Mouse (Mus musculus) kidney, embryonic 16.5 days (tissue): ENCODE data around the gene Acad9. TPM values are rescaled to one million over a fixed set of nuclear protein-coding genes. Genes with fewer than 3 reads are reported as not detected.
"Not testable (repeated sequence)": the region's sequence is repeated elsewhere in the genome, so short reads cannot be mapped to it uniquely, and the experiment has no call there.

Source experiments
- ATAC-seq: fragments of 200-750 bp; cut with Nextera tagmentation; 2 replicates; pipeline ENCODE4 v1.8.0; 2017; ENCODE audit warnings: moderate TSS enrichment; ENCODE audit not compliant: low FRiP score, low TSS enrichment
- H3K27ac ChIP-seq: fragments of 300-500 bp; sonication (generic); 2 replicates; pipeline ENCODE4 v1.5.1; 2014; ENCODE audit warnings: low read length
- H3K27me3 ChIP-seq: fragments of 300-500 bp; sonication (generic); 2 replicates; pipeline ENCODE4 v1.6.1; 2014; ENCODE audit warnings: low read length, control low read depth, mixed read lengths; ENCODE audit not compliant: insufficient read depth
- H3K36me3 ChIP-seq: fragments of 300-500 bp; sonication (generic); 2 replicates; pipeline ENCODE4 v1.6.1; 2014; ENCODE audit warnings: low read length, control low read depth, mixed read lengths; ENCODE audit not compliant: insufficient read depth
- H3K4me1 ChIP-seq: fragments of 300-500 bp; sonication (generic); 2 replicates; pipeline ENCODE4 v1.6.1; 2014; ENCODE audit warnings: low read length, control low read depth, mixed read lengths; ENCODE audit not compliant: insufficient read depth
- H3K4me2 ChIP-seq: fragments of 300-500 bp; sonication (generic); replicated peaks from 2 replicates; pipeline ENCODE4 v1.6.1; 2014; ENCODE audit warnings: low read depth, low read length
- H3K4me3 ChIP-seq: fragments of 300-500 bp; sonication (generic); 2 replicates; pipeline ENCODE4 v1.5.1; 2014; ENCODE audit warnings: mild to moderate bottlenecking, low read length
- H3K9ac ChIP-seq: fragments of 300-500 bp; sonication (generic); replicated peaks from 2 replicates; pipeline ENCODE4 v1.6.1; 2014; ENCODE audit warnings: low read length
- H3K9me3 ChIP-seq: fragments of 300-500 bp; sonication (generic); 2 replicates; pipeline ENCODE4 v1.6.1; 2016; ENCODE audit warnings: low read length, control low read depth
- WGBS: fragments of 180-500 bp; shearing (Covaris S2); extraction: QIAGEN DNeasy Blood & Tissue Kit; methylation state at CpG from one replicate; pipeline ENCODE4 v1.1.7; 2014; 5-methylcytosine and 5-hydroxymethylcytosine counted together
- polyA plus RNA-seq: library from polyadenylated mRNA; unstranded; fragments of >200 nt; fragmentation: Nextera tagmentation; extraction: Ambion mirVana; gene quantifications from 2 replicates; pipeline ENCODE4 v1.2.1, GENCODE M21; 2015

Gene Acad9
- polyA plus RNA-seq, 1 experiment from 2014 or later = 88.1 TPM

DNA sequence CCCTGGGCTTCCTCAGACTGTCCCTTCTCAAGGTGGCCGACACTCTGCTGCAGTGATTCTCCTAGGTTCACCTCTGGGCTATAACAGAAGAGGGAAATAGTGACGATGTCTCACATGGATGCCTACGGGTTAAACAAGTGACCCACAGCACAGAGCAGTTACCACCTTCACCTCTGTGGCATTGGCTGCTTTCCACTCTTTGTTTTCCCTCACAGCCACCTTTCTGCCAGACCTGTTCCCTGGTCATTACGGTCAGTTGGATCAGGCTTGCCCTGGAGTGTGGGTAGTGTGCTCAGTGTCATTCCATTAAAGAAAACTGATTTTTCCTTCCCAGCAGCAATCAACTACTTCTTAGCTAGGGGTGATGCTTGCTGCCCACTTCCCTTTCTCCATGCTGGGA is 17.1 kb downstream of the Acad9 start:
- WGBS = 95% methylated on average over 4 of the region's 4 CpGs
- Histone ChIP-seq H3K9ac (no peak overlapping the region), H3K27ac (no peak overlapping the region), H3K27me3 (no peaks in the 10 kb centered on the region), H3K4me2 (no peak overlapping the region), H3K9me3 (no peaks in the 10 kb centered on the region), H3K4me1 (no peaks in the 10 kb centered on the region), H3K36me3 (peaks cover 84% of the 10 kb centered on the region), H3K4me3 (no peak overlapping the region)
- no peak for ATAC-seq

DNA sequence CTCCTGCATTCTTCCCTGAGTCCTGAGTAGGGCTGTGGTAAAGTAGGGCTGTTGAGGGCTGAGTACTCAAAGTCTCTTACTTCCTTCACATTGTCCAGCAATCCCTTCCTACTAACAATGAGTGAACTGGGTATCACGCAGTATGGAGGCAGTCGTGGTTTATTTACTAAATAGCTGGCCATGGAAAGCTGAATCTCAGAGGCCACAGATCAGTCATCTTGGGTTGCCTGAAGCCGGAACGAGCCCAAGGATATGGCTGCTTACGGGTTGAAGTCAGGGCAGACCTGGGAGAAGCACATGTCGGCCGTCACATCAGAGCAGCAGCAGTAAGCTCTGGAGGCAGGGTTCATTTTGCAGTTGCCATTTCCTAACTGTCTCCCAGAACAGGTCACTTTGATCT is 17.6 kb downstream of the Acad9 start:
- Histone ChIP-seq H3K4me3 (no peak overlapping the region), H3K4me1 (no peaks in the 10 kb centered on the region), H3K27ac (no peak overlapping the region), H3K4me2 (no peak overlapping the region), H3K36me3 (peaks cover 86% of the 10 kb centered on the region), H3K9ac (no peak overlapping the region), H3K27me3 (no peaks in the 10 kb centered on the region), H3K9me3 (no peaks in the 10 kb centered on the region)
- ATAC-seq = no peak
- WGBS = 95% methylated on average over 7 of the region's 7 CpGs

DNA sequence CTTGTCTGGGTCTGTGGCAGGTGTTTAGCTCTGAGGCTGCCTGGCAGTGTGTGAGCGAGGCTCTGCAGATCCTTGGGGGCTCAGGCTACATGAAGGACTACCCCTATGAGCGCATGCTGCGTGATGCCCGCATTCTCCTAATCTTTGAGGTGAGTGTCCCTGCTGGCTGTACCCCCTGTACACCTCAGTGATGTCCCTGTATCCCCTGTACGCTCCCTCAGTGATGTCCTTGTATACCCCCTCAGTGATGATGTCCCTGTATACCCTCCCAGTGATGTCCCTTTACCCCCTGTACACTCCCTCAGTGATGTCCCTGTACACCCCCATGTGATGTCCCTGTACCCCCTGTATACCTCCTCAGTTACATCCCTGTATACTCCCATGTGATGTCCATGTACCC is 19.6 kb downstream of the Acad9 start:
- 95% methylated on average over 5 of the region's 5 CpGs for WGBS
- no peak overlapping the region for H3K9ac ChIP-seq
- ATAC-seq = no peak

DNA sequence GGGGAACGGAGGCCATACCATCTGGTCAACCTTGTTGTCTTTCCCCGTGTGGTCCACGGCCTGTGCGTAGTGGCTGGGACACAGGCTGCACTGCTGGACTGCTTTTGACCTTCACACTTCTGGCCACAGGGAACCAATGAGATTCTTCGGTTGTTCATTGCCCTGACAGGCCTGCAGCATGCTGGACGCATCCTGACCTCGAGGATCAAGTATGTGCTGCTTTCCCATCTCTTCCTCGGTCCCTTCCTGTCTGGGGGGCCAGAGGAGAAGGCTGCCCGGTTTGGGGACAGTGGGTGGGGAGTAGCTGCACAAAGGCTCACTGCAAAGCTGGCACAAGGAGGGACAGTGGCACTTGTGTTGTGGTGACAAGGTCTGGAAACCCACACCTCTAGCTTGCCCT is 21.8 kb downstream of the Acad9 start:
- no peak for ATAC-seq
- no peaks in the 10 kb centered on the region for H3K9me3 ChIP-seq
- no peak overlapping the region for H3K4me2 ChIP-seq
- no peaks in the 10 kb centered on the region for H3K4me1 ChIP-seq
- H3K4me3 ChIP-seq = no peak overlapping the region
- no peak overlapping the region for H3K27ac ChIP-seq
- H3K36me3 ChIP-seq = peaks cover 77% of the 10 kb centered on the region
- no peak overlapping the region for H3K9ac ChIP-seq
- WGBS = 90% methylated on average over 9 of the region's 9 CpGs
- H3K27me3 ChIP-seq = no peaks in the 10 kb centered on the region

More for the DNA sequence above, 19.6 kb downstream of the Acad9 start:
- Histone ChIP-seq H3K4me3 (no peak overlapping the region), H3K27ac (no peak overlapping the region), H3K9me3 (no peaks in the 10 kb centered on the region), H3K4me1 (no peaks in the 10 kb centered on the region), H3K4me2 (no peak overlapping the region), H3K36me3 (peaks cover 89% of the 10 kb centered on the region), H3K27me3 (no peaks in the 10 kb centered on the region)

DNA sequence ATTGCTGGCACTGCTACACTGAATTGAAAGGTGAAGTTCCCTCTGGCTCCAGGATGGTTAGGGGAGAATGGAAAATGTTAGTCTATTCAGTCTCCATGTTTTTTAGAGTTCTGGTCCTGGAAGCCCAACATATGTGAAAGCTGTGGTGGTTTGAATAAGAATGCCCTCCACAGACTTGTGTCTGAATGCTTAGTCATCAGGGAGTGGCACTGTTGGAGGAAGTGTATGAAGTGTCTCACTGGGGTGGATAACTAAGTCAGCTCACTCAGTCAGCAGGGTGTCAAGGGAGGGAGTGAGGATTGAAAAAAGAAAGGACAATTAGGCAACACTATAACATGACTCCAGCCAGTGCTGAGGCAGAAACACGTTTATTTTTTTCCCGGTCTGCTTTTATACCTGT is 29.6 kb downstream of the Acad9 start:
- Histone ChIP-seq H3K9ac (no peak overlapping the region), H3K36me3 (peaks cover 12% of the 10 kb centered on the region), H3K9me3 (0 out of 2 replicates have a peak, but pooled peaks cover 4% of the 10 kb centered on the region), H3K27me3 (no peaks in the 10 kb centered on the region), H3K4me1 (no peaks in the 10 kb centered on the region), H3K4me2 (no peak overlapping the region), H3K27ac (no peak overlapping the region), H3K4me3 (no peak overlapping the region)
- WGBS = 85% methylated on average over 2 of the region's 2 CpGs
- no peak for ATAC-seq

DNA sequence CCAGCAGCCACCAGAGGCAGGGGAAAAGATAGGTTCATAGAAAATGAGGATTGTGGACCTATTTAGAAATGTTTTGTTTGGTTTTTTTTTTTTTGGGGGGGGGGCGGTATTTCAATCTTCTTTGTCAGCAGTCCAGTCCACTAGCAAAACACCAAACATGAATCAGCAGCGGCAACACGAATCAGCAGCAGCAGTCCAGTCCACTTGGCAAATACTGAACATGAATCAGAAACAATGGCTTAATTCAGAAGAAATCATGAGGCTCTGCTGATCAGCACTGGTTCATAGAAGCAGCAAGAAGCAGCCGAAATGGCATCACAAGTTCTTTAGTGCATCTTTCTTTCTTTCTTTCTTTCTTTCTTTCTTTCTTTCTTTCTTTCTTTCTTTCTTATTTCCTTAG is 50.3 kb downstream of the Acad9 start:
- no peak overlapping the region for H3K4me3 ChIP-seq
- H3K36me3 ChIP-seq = no peaks in the 10 kb centered on the region
- H3K4me1 ChIP-seq = no peaks in the 10 kb centered on the region
- no peak for ATAC-seq
- no peak overlapping the region for H3K27ac ChIP-seq
- H3K4me2 ChIP-seq = no peak overlapping the region
- 75% methylated on average over 4 of the region's 4 CpGs for WGBS
- H3K9ac ChIP-seq = no peak overlapping the region
- H3K9me3 ChIP-seq = no peaks in the 10 kb centered on the region
- H3K27me3 ChIP-seq = no peaks in the 10 kb centered on the region

DNA sequence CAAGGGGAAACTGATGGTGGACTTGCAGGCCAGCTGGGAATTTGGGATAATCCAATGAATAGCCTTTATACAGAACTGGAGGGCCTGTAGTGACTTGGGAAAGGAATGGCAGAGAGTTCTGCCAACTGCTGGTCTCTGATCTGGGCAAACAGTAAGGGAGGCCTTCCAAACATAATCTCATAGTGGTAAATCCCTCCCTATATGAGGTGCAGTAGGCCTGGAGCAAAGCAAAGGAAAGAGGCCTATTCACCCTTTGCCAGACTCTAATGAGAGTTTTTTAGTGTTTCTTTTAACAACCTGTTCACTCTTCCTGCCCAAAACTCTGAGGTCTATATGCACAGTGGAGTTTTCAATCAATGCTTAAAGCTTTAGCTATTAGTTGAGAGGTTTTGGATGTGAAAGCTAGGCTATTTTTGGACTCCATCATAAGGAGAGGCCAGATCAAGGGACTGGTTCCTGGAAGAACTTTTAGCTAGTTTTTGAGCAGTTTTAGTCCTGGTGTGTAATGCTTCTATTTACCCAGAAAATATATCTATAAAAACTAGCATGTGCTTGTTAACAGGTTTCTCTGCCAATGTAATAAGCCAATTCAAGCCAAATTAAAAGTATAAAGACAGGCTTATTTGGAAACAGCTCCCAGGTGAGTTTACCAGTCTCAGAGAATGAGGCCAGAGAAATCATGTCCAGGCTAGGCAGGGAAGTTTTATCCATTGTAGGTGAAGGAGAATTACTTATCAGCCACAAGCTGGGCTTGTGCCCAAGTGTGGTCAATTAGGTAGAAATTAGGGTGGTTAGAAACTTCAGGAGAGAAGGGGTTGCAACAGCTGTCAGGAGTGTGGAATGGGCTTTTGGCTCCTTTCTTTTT is 54.1 kb downstream of the Acad9 start:
- no peak overlapping the region for H3K27ac ChIP-seq
- H3K36me3 ChIP-seq = no peaks in the 10 kb centered on the region
- H3K9me3 ChIP-seq = peaks cover 9% of the 10 kb centered on the region; the same call in 1 of the 2 replicates
- no peaks in the 10 kb centered on the region for H3K27me3 ChIP-seq
- H3K4me2 ChIP-seq = no peak overlapping the region
- no peak for ATAC-seq
- no peak overlapping the region for H3K9ac ChIP-seq
- no peak overlapping the region for H3K4me3 ChIP-seq
- H3K4me1 ChIP-seq = no peaks in the 10 kb centered on the region

DNA sequence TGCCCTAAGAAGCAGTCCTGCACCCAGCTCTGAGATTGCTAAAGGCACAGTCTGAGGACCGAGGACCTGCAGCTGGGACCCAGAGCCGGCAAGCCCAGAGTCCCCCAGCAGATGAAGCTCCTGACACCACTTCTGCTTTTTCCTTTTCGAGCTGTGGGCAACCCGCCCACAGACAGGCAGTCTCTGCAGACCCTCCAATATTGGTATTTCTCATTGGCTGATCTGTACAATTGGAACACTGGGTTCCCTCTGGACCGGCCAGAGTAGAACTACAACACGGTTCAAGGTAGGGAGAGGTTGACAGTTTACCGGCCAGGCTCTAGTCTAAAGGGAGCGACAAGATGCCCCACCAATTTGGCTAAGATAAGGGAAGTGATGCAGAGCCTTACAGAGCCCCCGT is 60.4 kb downstream of the Acad9 start:
- 88% methylated on average over 9 of the region's 9 CpGs for WGBS
- not testable (repeated sequence) for H3K9ac ChIP-seq, H3K4me1 ChIP-seq, H3K4me2 ChIP-seq, H3K36me3 ChIP-seq, H3K27ac ChIP-seq, H3K9me3 ChIP-seq, H3K4me3 ChIP-seq, ATAC-seq, H3K27me3 ChIP-seq

DNA sequence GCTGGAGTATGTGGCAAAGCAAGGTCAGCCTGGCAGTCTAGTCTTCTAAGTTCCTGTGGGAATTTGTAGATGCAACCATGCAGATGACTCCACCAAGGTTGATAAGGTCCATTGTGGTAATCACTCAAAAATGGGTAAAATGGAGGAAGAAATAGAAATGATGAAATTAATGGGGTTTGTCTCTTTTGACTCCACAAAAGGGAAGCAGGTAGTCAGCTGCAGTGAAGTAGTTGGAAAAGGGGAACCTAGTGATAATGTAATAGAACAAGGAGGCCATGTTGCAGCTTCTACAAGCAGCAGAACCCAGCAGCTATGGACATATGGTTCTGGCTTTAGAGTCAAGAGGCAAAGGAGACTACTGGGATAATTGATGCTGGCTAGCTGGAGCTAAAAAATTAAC is 70.4 kb downstream of the Acad9 start:
- H3K4me3 ChIP-seq = no peak overlapping the region
- H3K9me3 ChIP-seq = no peaks in the 10 kb centered on the region

DNA sequence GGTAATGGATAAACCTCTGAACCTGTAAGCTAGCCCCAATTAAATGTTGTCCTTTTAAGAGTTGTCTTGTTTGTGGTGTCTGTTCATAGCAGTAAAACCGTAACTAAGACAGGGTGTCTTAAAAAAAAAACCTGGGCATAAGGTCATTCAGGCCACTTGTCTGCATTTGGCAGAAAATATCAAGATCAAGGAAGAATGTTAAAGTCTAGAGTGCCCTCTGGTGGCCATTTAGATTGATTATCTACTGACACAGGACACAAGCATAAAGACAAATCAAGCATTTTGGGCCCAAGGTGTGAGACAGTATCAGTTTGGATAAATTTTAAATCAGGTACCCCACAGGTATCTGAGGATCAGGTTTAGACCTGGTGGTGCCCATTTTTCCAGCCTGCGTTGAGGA is 71.8 kb downstream of the Acad9 start:
- WGBS = 39% methylated on average over 2 of the region's 2 CpGs
- no peak overlapping the region for H3K4me2 ChIP-seq
- H3K9me3 ChIP-seq = no peaks in the 10 kb centered on the region
- ATAC-seq = no peak
- H3K4me1 ChIP-seq = no peaks in the 10 kb centered on the region
- no peak overlapping the region for H3K9ac ChIP-seq
- H3K27ac ChIP-seq = no peak overlapping the region
- H3K36me3 ChIP-seq = no peaks in the 10 kb centered on the region
- no peak overlapping the region for H3K4me3 ChIP-seq
- no peaks in the 10 kb centered on the region for H3K27me3 ChIP-seq

More for the DNA sequence above, 70.4 kb downstream of the Acad9 start:
- ATAC-seq = no peak
- H3K4me1 ChIP-seq = no peaks in the 10 kb centered on the region
- H3K4me2 ChIP-seq = no peak overlapping the region
- H3K9ac ChIP-seq = no peak overlapping the region
- H3K36me3 ChIP-seq = no peaks in the 10 kb centered on the region
- no peaks in the 10 kb centered on the region for H3K27me3 ChIP-seq
- H3K27ac ChIP-seq = no peak overlapping the region
